Mouse (Mus musculus) megakaryocyte, adult 5-6 weeks (primary cell): Measurements from ENCODE around the gene Bcl2l13. TPM values are rescaled to one million over a fixed set of nuclear protein-coding genes. Genes with fewer than 3 reads are reported as not detected.
A peak's percentile ranks its signal among the peaks of the same experiment; 100 is the strongest.
"Not testable (repeated sequence)": the region's sequence is repeated elsewhere in the genome, so short reads cannot be mapped to it uniquely, and the experiment has no call there.

ENCODE experiments used
- ATAC-seq: 2 replicates; pipeline ENCODE4 v1.8.0; 2016; ENCODE audit warnings: mild to moderate bottlenecking, inconsistent platforms; ENCODE audit not compliant: poor library complexity, severe bottlenecking
- total RNA-seq, 2 experiments: library from RNA; stranded (forward) in 1 of 2; stranded (reverse) in 1 of 2; fragments of 153-499, 151-499 nt in 1 of 2; fragments of 221-1000, 200-1000 nt in 1 of 2; gene quantifications; 2 replicates each; pipeline versions ENCODE4 v1.2.3 to v1.2.4; 2015 to 2017

Bcl2l13 gene
- total RNA-seq, 2 experiments from 2014 or later: 12.3 to 16.3 TPM

DNA sequence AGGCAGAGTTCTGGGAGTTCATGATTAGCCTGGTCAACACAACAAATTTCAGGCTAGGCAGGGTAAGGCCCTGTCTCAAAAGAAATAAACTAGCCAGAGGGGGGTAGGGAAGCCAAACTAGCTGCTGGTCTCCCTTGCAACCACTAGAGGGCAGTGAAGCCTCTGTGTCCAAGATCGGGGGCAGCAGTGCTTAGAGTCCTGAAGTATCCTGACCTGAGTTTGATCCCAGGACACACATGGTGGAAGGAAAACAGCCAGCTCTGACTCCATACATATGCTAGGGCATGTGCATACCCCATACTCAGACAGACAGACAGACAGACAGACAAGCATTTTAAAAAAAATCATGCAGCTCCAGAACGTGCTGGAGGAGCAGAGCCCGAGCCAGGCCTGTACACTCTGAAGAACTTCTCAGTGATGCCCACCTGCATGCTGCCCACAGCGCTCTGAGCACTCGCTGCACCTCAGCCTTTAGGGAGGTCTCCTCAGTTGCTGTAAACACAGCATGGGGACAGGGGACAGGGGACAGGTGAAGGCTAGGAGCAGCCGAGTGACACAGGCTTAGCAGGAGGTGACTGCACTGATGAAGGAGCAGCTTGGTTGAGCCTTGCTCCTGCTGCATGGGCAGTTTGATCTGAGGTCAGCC, 62.3 kb downstream of the Bcl2l13 start:
- peak; percentile 62 for ATAC-seq

- ATAC-seq: peak; percentile 75
These were observed 66.0 kb downstream of the Bcl2l13 start for GRCm38 (mm10) chr6:120901776-120902645.

DNA sequence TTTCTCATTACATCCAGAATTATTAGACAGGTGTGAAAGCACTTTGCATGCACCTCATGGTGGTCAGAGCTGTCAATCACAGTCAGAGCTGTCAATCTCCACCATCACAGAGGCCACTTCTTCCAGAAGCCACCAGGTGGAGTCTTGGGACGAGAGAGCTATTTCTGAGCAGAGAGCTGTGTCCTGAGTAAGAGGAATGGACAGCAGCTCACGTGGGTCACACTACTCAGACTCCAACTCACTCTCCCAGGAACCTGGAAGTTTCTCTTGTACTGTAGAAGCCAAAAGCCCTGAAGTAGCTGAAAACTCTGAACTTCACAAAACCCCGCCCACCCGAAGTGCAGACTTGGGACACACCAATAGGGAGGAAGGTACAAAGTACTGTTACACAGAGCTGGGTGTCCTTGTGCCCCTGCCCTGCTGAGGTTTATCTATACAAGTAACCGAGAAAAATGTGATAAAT, 67.5 kb downstream of the Bcl2l13 start:
- ATAC-seq: peak; percentile 68

DNA sequence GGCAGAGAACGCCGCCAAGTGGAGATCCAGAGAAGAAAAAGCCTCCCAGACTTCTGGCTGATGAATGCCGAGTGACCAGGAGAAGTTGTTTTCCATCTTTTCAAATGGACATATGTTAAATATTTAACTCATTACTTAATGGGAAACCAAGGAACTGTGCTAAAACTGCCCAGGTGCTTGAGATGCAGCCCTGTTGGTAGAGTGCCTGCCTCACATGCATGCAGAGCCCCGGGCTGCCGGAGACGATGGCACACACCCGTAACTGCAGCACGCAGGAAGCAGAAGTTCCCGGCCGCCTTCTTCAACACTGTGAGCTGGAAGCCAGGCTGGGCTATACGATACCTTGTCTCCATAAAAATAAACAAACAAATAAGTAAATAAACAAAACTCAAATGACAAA, 67.9 kb downstream of the Bcl2l13 start:
- ATAC-seq: no peak

- no peak for ATAC-seq
These were observed 69.1 kb downstream of the Bcl2l13 start for GRCm38 (mm10) chr6:120905111-120905510.

DNA sequence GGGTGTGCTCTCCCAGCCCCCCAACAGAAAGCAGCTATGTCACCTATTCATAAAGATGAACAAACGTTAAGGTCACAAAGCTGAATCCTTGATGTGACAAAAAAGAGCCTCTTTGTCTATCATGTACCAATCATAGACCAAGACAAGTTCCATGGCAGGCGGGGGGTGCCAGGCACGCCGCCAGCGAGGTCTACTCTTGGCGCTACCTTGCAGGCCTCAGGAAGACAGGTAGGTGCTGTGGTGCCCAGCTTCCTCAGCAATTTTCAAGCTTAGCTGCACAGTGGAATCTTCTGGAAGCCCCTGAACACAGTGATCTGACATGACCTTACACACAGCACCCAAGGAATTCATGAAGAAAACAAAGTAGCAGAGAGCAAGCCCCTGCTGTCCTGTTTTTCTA, 70.5 kb downstream of the Bcl2l13 start:
- no peak for ATAC-seq

DNA sequence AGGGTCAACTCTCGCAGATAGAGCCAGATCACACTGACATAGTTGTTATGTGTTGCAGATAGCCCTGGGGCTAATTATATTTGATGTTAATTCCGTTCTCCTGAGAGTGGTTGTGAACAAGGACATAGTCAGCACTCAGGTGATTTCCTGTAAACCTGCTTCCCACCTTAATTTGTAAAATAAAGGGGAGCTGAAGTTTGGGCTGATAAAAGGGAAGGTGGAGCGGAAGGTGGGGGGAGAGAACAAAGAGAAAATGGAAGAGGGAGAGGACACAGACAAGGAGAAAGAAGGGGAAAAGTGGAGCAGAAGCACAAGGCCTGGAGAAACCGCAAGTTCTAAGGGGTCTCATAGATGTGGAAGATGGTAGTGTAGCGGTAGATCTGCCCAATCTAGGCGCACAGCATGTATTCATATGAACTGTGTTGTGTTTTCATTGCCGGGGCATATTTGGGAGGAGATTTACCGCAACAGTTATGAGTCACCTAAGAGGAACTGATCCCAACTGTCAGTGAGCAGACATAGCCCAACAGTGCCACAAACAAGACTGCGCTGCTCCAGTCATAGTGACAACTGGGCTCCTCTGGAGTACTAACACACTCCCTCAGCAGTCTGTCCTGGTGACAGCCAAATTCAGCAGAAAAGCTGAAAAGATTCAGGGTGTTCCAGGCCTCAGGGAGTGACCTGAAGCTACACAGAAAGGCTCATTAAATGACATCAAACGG, 72.0 kb downstream of the Bcl2l13 start:
- ATAC-seq: peak; percentile 76

DNA sequence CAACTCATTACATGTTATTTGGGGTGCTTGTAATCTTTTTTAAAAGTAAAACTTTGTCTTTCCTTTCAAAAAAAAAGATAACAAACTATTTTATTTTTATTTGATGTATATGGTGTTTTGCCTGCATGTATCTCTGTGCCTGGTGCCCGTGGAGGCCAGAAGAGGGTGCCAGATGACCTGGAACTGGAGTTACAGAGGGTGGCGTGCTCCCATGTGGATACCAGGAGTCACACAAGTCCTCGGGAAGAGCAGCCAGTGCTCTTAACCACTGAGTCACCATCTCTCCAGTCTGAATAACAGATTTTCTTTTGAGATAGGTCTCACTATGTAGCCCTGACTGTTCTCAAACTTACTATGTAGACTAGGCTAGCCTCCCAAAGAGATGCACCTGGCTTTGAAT, 73.5 kb downstream of the Bcl2l13 start:
- no peak for ATAC-seq

GRCm38 (mm10) chr6:120911213-120912007, 75.4 kb downstream of the Bcl2l13 start:
- peak; percentile 14; the same call in 1 of the 2 replicates for ATAC-seq

GRCm38 (mm10) chr6:120912931-120913330, 76.9 kb downstream of the Bcl2l13 start:
- no peak for ATAC-seq

DNA sequence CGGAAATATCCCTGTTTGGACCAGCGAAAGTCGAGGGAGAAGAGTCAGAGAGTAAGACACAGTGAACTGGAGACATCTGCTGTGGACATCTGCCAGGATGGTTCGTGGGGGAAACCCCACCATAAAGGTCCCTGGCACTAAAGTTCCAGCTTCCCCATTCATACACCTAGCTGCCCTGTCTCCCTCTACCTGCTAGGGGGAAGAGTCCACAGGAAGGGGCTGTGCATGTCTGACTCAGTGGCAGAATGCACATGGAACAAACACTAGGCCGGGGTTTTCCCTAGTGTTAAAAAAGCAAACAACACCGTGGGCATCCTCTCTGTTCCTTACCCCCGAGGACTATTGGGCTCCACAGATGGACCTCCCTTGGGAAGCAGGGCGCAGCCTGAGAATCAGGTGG, 77.8 kb downstream of the Bcl2l13 start:
- ATAC-seq: no peak

DNA sequence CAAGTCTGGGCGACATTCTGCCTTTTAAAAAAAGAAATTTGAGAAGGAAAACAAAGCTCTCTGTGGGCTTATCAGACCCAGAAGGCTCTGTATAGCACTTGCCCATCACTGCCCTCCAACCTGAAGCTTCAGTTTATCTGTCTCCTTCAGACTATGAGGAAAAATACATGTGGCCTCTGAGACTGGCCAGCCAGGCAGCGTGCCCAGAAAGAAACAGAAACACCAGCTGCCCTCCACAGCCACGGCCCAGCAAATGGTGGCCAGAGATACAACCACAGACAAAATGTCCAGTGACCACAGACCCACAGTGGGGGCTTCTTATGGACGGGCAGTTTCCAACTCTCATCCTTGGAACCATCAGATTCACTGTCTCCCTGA, 78.5 kb downstream of the Bcl2l13 start:
- peak; percentile 1 for ATAC-seq

DNA sequence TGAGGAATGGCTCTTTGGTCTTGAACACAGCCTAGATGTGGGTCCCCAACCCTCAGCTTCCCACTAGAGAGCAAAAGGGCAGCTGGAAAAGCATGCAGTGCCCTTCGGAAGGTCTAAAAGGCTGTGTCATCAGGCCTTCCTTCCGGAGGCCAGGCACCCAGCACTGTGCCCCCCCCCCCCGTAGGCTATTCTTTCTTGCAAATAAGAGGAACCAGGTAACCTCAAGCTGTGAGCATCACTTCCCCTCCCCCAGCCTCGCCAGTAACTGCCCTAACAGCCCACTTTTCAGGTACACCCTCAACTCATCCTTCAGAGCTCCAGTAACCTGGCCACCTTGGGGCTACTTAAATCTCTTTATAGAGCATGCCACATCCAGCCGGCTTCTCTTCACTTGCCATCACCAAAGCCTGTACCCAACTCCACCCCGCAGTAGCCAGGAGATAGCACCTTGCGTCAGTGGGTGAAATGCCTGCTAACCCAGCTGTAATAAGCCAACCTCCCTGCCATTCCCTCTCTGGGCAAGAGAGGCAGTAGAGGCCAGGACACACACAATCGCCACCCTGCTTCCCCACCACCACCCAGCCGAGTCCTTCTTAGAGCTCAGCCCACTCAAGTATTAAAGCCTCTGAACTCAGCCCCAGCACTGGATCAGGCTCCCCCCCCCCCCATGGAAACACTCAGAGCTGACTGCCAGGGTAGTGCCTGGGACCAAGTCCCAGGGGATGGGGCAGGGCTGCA, 79.1 kb downstream of the Bcl2l13 start:
- peak; percentile 70 for ATAC-seq

DNA sequence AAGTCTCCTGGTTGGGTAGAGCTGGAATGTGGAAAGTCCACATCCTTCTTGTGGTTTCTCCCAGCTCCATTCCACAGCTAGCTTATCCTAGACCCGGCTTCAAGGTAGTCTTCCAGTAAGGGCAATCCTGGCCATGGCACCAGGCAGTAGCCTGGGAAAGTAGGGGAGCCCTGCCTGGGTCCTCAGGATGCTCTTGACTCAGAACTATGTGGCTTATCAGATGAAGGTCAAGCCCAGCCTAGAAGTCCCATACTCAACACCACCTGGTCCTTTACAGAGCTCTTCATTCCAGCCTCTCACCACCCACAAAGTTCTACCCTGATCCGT, 79.6 kb downstream of the Bcl2l13 start:
- ATAC-seq: no peak

- peak; percentile 65 for ATAC-seq
These were observed 80.3 kb downstream of the Bcl2l13 start, which contains the start of gene Bid for GRCm38 (mm10) chr6:120916074-120916971. Bid (minus strand) TSS chr6:120916853.

DNA sequence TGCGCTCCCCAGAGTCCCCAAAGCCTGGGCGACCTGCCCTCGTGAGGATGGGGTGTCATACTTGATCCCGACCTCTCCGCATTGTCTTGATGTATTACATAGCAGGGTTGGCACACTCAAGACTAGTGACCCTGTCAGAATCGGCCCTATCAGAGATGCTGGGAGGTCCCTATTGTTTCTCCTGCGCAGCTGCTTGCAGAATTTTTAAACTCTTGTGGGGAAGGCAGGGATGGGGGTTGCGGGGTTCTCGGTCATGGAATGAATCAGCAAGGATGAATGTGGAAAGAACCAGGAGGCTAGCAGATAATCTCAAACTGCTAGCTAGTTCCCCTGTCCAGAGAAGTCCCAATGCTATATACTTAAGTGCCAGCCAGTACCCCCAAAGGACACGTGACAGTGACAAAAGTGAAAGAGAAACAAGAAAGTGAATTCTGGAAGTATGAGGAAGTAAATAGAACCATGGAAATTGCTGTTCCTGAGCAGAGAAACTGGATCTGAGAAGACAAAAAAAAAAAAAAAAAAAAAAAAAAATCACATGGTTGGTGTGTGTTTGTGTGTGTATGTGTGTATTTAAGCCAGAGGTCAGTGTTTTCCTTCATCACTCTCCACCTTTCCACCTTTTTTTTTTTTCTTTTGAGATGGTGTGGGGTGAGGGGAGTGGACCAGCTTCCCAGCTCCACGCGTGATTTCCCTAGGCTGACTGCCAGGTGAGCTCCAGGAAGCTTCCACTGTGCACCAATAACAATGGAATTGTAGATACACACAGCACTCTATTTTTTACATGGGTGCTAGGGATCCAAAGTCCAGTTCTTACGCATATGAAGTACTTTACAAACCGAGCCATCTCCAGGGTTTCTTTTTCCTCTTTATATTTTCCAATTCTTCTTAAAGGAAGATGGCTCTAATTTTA, 81.2 kb downstream of the Bcl2l13 start:
- ATAC-seq: peak; percentile 25

DNA sequence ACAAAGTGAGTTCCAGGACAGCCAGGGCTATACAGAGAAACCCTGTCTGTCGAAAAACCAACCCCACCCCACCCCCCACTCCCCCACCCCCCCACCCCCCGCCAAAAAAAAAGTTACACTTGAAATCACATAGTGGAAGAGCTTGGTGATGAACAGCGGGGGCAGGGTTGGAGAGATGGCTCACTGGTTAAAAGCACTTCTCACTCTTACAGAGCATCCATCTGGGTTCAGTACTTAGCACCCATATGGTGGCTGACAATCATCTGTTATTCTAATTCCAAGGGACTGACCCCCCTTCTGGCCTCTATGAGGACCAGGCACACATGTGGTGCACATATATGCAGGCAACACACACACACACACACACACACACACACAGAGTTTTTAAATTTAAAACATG, 82.0 kb downstream of the Bcl2l13 start:
- no peak for ATAC-seq

- ATAC-seq: not testable (repeated sequence)
These were observed 88.8 kb downstream of the Bcl2l13 start for GRCm38 (mm10) chr6:120924791-120925321.
